Mouse (Mus musculus) frontal cortex, postnatal 10 days (tissue): Measurements from ENCODE around the gene Ccdc77.

Experiments used
- DNase-seq, 2 experiments: peaks; one replicate each; pipeline ENCODE4 v3.0.0; 2022; ENCODE audit warnings: low spot score in 2 of 2, mixed read lengths in 1 of 2

The Ccdc77 gene

DNA sequence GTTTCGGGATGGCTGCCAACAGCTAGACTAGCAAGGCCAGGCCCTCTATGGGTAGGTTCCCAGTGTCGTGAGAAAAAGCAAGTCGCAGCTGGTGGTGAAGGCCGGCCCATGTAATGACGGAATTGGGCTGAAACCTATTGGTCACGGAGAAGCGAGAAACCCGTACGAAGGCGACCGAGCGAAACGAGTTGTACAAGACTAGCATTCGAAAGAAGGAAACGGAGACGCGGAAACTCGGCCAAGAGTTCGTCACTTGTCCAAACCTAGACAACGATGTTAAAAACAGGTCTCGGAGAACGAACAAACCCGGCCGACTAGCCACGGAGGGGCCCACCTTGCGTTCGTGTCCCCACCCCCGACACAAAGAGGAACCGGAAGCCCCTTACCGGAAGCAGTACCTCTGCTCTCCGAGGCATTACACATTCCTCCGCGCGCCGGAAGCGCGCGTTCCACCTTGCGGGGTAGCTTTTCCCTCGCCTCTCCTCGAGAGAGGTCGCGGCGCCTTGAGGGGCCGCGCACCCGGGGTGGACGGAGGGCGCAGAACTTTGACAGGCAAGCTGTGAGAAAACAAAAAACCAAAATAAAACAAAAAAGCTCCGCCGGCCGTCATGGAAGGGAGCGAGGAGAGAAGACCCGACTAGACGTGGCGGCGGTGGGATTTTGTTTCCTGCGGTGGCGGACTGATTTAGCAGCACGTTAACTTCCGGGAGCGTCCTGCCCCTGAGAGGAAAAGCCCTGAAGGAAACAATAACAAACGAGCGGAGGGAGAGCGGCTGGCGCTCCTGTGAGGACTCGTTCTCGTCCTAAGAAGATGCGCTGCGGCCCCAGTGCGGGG is at the start of gene Ccdc77, which contains the start of gene Kdm5a:
Ccdc77 (minus strand) TSS at position 687 of the 835 bp plus-strand sequence.
Kdm5a (plus strand) TSS at position 437 of the 835 bp plus-strand sequence.
- DNase-seq: peak; percentile 91 to 93

DNA sequence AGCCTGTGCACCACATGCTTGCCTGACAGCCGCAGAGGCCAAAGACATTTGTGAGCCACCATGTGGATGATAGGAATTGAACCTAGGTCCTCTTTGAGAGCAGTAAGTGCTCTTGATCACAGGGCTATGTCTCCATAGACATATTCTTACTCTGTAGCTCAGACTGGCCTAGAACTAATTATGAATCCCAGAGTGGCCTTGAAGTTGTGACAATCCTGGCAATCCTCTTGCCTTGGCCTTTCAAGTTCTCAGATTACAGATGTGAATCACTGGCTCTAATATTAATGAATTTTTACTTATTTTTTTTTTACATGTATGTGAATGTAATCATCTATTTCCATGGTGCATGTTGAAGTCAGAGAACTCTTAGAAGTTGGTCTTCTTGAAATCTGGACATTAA is 39.8 kb upstream of the Ccdc77 start:
- DNase-seq: no peak

DNA sequence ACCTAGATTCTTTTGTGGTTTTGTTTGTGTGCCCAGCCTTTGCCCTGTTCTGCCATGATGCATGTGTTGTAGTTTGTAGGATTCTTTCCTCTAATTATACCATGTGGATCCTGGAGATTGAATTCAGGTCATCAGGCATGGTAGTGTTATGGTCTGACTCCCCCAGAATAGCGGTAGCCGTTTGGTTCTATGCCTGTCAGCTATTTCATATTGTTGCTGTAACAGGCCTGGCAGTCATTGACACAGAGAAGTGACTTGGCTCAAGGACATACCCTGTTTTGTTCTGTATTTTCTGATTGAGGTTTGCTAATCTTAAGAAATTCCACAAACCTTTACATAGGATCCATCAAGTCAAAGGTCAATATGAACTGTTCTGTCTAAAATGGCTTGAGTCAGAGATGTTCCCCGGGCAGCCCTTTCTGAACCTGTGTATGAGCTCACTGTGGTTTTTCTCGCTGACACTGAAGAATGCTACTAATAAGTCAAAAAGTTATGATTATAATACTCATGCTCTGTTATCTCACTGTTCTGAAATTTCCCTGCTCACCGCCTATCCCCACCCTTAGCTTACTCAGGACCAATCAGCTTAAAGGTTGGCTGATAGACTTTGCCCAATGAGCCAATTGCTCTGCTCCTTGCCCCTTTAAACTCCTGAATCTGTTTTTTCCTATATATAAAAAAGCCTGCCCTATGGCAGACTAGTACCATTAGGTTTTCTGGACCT is 31.6 kb upstream of the Ccdc77 start:
- DNase-seq: no peak

DNA sequence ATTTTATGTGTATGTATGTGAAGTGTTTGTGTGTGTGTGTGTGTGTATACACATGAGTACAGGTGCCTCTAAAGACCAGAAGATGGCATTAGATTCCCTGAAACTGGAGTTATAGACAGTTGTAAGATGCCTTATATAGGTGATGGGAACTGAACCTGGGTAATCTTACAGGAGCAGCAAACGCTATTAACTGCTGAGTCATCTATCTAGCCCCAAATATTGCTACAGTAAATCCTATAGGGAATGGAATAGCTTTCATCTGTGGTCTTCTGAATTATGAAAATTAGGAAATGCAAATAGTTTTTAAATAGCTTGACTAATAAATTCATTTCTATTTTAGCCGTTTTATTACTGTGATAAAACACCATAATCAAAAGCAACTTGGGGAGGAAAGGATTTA is 28.6 kb upstream of the Ccdc77 start:
- no peak for DNase-seq

DNA sequence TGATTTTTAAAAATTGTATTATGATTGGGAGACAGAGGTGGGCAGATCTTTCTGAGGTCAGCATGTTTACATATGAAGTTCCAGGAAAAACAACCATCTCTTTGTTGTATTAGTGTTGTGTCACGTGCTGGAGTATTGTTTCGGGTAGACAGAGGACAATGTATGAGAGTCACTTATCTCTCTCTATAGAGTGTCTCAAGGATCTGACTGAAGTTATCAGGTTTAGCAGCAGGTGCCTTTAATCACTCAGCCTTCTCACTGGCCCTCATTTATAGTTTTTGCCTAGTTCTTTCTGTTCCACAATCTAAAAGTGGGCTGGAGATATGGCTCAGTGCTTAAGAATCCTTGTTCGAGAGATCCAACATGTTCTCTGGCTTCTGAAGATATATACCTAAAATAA is 25.9 kb upstream of the Ccdc77 start:
- DNase-seq: no peak

DNA sequence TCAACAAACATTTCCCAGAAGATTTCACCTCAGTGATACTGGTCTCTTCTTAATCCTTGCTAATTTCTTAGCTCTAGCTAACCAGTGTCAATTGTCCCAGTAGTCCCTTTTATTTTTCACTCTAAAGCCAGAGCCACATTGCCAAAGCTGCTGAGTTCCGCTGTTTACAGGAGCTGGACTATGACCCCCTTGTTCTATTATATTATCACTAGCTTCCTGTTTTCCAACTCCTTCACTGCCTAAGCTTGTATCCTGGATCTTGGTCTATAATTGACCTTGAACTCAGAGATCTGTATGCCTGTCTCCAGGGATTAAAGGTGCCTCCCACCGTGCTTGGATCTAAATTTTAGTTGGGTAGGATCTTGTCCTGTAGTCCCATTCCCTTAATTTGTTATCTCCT is 12.6 kb upstream of the Ccdc77 start:
- no peak for DNase-seq

DNA sequence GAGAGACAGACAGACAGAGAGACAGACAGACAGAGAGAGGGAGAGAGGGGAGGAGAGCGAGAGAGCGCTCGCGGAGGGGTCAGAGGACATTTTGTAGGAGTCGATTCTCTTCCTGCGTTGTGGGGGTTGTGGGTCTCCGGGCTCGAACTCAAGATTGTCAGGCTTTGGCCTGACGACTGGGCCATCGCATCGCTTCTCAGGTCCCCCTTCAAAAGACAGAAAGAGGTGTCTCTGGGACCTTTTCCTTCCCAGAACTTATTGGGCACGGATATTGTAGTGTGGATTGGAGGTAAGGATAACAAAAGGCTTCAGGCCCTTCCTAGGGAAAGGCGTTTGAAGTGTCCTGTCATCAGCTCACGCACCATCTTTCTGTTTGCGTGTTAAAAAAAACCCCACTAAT is 877 bp upstream of the Ccdc77 start:
- DNase-seq: no peak

DNA sequence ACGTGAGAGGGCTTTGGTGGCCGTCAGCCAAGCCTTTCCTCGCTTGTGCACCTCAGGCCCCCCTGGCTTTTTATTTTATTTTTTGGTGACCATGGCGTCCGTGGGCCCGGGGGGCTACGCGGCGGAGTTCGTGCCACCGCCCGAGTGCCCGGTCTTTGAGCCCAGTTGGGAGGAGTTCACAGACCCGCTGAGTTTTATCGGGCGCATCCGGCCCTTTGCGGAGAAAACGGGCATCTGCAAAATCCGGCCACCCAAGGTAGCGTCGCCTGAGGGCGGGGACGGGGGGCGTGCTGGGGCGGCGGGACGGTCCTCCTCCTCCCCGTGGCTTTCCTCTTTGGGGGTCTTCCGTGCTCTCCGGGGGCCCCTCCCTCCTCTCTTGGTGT is 340 bp upstream of the Ccdc77 start:
- DNase-seq: no peak

DNA sequence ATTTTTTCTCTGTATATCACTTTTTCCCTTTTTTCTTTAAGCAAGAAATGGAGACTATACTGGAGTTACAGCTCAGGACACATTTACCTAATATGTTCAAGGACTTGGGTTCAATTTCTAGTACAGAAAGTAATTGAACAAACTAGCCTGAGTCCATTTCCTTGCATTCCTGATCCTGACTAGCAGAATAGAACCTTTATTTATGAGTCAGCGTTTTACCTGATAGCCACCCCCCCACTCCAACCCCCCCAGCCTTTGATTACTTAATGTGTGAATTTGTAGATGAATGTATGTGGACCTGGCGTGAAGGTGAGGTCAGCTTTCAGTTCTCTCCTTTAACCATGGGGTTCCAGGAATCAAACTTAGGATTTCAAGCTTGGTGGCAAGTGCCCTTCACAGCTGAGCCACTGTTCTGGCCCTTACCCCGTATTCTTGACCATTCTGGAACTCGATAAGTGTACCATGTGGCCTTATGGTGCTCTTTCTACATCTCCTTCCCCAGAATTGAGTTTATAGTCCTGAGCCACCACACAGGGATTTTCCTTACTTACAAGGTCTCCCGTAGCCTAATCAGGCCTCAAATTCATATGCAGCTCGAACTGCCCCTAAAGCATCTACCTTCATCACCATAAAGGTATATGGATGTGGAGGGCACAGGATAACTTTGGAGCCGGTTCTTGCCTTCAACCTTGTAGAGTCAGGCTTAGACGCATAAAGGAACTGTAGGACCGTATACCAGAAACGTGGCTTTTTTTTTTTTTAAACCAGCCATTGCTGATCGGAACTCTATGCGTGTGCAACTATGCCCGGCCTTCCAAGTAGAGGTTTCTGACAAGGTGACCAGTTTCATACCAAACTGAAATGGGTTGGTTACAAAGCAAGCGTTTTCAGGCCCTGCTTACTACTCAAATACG is 1.1 kb downstream of the Ccdc77 start:
- no peak for DNase-seq

DNA sequence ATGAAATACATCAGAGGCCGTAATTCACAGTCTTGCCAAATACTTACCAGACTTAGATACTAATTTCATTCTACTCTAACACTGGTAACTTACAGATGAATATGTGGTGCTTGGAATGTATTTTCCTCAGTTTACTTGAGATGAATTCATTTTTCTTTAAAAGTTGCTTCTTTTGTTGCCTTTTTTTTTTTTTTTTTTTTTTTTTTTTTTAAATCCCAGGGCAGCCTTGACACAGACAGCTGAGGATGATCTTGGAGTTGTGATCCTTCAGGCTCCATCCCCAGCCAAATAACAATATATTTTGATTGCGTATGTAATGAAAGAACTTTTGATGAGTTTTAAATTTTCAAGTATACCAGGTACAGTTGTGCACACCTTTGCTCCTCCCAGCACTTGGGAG is 2.0 kb downstream of the Ccdc77 start:
- no peak for DNase-seq

DNA sequence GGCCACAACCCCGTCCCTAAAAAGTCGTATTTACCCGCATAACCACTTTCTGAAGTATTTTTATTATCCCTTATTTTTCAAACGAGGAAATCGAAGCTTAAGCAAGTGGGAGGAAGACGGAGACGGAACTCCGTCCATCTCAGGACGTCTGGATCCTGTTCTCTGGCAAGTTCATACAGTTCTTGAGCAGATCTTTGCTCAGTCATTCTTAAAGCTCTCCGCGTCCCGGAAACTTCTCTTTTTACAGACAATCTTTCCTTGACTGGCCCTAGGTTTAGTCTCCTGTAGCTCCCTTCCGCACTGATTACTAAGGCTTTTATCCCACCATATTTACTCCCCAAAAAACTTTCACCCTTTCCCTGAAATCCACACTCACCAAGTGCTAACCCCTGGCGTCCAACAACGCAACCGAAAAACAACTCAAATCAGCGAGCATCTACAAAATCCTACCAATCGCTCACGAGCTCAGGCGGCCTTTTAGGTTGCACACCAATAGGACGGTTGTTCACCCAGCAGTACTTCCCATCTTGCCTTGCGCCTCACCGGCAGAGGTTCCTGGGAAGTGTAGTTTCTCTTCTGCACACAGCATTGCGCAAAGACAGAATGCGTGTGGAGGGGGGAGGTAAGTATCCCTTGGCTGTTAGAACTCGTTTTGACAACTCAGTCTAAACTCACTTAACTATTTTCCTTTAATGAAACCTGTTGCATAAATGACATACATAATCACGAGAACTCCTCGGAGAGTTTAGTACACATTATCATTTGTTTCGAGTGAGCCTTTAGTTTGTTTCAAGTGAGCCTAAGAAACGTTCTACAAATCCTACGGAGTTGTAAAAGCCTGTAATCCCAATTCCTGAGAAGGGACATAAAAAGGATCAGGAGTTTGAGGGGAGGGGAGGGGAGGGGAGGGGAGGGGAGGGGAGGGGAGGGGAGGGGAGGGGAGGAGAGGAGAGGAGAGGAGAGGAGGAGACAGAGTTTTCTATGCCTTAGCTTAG is 6.9 kb downstream of the Ccdc77 start:
- peak; percentile 75 to 81 for DNase-seq

DNA sequence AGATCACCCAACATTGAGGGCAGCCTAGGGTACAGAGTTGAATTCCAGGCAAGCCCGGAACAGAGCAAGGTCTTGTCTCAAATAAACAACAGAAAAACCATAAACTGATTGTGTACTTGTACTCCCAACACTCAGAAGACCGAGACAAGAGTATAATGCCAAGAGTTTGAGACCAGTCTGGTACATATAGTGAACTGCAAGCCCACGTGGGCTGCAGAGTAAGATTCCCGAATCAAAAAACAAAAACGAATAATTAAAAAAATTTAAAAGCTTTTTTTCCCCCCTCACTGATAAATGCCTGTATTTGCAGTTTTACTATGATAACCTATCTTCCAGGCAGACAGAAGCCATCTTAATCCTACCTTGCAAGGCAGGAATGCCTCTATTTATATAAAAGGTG is 7.7 kb downstream of the Ccdc77 start:
- no peak for DNase-seq

DNA sequence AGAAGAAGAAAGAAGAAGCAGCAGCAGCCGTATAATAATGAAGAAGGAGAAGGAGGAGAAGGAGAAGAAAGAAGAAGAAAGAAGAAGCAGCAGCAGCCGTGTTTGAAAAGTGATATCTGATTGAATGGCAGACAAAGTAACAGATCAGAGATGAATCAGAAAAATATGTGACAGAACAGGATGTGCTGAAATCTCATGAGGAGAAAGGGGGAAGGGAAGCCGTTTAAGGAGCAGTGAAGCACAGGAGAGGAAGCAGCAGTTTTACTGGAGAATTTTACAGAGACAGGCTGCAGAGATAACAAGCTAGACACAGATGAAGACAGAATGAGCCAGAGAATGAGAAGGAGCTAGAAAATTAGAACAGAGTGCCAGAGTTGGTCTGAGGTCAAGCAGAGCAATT is 15.2 kb downstream of the Ccdc77 start:
- DNase-seq: no peak

DNA sequence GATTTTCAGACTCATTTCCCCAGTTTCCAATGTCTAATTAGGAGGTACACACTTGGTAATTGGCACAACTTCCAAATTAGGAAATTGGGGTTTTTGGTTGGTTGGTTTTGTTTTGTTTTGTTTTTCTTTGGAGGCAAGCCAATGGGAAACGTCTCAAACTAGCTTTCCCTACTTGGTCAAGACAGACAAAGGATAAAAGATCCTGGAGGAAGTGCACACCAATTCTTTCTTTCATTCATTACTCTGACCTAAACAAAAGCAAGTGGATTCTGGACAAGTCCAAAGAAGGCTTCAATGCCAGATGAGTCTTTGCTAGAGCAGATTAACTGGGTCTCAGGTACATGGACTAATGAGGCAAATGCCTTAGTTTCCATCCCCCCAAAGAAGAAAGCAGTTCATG is 20.2 kb downstream of the Ccdc77 start:
- no peak for DNase-seq

DNA sequence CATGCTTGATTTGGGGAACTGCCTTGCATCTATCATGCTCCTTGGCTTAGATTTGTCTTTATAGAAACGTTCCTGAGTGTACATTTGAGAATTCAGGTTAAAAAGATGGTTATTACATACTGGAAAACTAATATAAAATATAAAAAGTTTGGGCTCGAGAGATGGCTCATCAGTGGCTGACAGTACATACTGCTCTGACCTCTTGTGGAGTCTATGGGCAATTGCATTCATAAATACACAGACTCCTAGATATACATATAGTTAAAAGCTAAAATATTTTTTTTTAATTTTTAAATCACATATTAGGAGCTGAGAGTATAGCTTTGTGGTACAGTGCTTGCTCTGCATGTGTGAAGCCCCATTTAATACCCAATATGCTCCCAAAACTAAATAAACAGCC is 31.8 kb downstream of the Ccdc77 start:
- DNase-seq: no peak

DNA sequence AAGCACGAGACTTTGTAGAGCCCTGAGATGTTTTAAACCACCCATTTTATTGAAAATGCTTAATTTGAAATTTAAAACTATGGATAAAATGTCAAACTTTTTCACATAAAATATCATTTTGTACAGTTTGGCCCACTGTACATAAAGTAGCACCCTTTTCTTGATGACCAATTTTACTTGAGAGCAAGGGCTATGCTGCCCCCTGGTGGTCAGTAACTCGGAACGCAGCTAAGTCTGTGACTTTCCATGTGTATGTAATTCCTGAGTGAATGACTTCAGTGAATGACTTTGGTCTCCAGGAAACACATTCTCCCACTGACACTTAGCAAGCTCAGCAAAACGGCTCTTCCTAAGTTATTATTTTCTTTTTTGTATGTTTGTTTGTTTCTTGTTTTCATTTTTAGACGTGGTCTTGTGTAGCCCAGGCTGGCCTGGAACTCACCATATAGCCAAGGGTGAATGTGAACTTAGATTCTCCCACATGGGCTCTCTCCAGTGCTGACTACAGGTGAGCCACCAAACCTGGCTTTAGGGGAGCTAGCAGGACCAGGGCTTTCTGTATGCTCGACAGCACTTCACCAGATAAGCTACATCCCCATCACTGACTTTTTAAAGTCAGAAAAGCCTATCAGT is 39.8 kb downstream of the Ccdc77 start:
- DNase-seq: peak; percentile 26 to 50

DNA sequence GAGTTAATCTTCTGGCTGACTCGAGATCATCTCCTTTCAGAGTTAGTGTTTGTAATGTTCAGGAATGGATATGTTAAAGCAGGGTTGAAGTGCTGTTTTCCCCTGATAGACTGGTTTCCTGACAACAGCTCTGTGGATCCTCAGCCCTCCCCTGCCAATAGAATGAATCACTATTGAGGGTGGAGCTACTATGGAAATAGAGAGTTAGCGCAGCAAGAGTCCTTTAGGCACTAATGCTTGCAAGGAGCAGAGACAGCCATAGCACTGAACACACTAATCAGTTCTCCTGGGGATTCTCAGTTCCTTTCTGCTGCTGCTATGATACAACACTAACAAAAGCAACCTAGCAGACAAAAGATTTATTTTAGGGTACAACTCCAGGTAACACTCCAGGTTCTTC is 43.8 kb downstream of the Ccdc77 start:
- no peak for DNase-seq

DNA sequence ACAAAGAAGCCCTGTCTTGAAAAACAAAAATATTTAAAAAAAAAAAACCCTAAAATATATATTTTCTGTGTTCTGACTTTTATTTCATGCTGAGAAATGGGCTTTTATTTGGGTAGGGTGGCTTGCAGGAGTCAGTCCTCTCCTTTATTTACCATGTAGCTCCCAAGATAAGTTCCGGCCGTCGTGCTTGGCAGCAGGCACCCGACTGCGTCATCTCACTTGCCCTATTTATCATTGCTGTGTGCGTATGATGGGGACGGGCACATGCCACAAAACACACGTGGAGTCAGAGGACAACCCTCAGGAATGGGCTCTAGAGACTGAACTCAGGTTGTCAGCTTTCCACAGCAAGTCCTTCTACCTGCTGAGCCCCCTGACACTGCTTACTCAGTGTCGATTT is 45.0 kb downstream of the Ccdc77 start:
- DNase-seq: no peak

DNA sequence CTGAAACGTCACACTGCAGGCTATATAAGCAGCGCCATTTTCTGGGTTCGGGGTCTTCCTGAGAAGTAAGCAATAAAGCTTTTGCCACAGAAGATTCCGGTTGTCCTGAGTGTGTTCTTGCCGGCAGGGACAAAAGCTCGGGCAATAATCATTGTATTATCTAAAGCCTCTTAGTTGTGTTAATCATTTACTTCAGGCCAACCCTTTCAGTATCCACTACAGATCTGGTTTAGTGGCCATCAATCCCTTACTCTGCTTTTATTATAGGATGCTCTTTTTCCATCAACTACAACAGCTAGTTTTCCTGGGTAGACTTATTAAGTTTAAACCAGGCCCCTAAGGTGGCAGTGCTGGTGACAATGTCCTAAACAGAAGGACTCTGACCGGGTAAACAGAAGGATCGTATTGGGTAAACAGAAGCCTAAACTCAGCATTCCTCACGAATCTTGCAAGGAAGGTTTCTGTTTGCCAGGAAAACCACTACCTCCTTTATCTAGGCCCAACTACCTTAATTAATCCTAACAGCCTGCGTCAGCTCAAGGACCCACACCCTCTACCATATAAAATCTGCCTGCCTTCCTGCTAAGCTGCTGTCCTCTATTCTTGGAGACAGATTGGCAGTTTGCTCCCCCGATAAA is 45.8 kb downstream of the Ccdc77 start:
- DNase-seq: no peak

DNA sequence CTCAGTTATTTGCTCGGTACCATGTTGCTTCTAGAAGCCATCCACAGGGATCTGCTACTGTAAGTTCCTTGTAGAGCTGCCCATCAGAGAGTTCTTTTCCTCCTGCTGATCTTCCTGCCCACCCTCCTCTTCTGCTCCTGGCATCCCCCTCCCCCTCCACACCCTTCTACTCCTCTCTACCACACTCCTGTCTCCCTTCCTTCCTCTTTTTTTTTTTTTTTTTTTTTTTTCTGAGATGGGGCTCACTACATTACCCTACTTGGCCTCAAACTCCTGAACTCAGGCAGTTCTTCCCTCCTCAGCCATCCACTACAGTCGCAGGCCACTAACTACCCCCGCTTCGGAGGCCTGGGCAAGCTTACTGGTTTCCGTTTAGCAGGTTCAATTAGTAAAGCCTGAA is 51.7 kb downstream of the Ccdc77 start:
- DNase-seq: no peak
